Mouse (Mus musculus) thymus, adult 2 months (tissue): ENCODE data around the gene Gm867.

Source experiments
- CTCF ChIP-seq: fragments of 200-500 bp; IDR thresholded peaks from 2 replicates; pipeline ENCODE4 v1.5.1; 2012; ENCODE audit warnings: mild to moderate bottlenecking, control low read depth, low read length, moderate library complexity, borderline replicate concordance; ENCODE audit not compliant: control insufficient read depth, poor library complexity, insufficient read depth; ENCODE audit errors: extremely low read depth
- POLR2A ChIP-seq: fragments of 200-500 bp; IDR thresholded peaks from 2 replicates; pipeline ENCODE4 v1.6.1; 2012; ENCODE audit warnings: mild to moderate bottlenecking, low read length, control low read depth, moderate library complexity; ENCODE audit not compliant: control insufficient read depth, poor library complexity, insufficient read depth; ENCODE audit errors: extremely low read depth

GRCm38 (mm10) chr10:75950791-75951210 is 10.3 kb upstream of the Gm867 start:
- TF ChIP-seq POLR2A: no peak
- no peak for TF ChIP-seq CTCF
